Mouse (Mus musculus) kidney, adult 2 months (tissue): ENCODE data around the gene Ebf1.

Experiments used
- CTCF ChIP-seq: fragments of 200-500 bp; conservative IDR thresholded peaks from 2 replicates; pipeline ENCODE4 v1.5.1; 2011; ENCODE audit warnings: low read depth, mild to moderate bottlenecking, control low read depth, low read length, moderate library complexity, mixed read lengths; ENCODE audit not compliant: insufficient read depth, insufficient read length
- POLR2A ChIP-seq: fragments of 200-500 bp; IDR thresholded peaks from one replicate; pipeline ENCODE4 v1.6.1; 2011; ENCODE audit warnings: low read depth, low read length, control low read depth

GRCm38 (mm10) chr11:44894798-44895197, 277.7 kb downstream of the Ebf1 start:
- TF ChIP-seq CTCF (no peak), POLR2A (no peak)
